Mouse (Mus musculus) spleen, adult 2 months (tissue): Measurements from ENCODE around the gene Gm20518.

Experiments
- CTCF ChIP-seq: fragments of 200-500 bp; IDR thresholded peaks from 2 replicates; pipeline ENCODE4 v1.5.1; 2011; ENCODE audit warnings: mild to moderate bottlenecking, inconsistent platforms; ENCODE audit not compliant: insufficient read depth, insufficient read length, insufficient replicate concordance; ENCODE audit errors: extremely low read depth
- POLR2A ChIP-seq: fragments of 200-500 bp; IDR thresholded peaks from 2 replicates; pipeline ENCODE4 v1.6.1; 2011; ENCODE audit warnings: low read depth, low read length, inconsistent platforms

- no peak for TF ChIP-seq POLR2A
- TF ChIP-seq CTCF, result no peak
These were observed 1.1 kb upstream of the Gm20518 start for GRCm38 (mm10) chr16:17892606-17893005.
